Mouse (Mus musculus) hematopoietic stem cell, adult 5-6 weeks (primary cell): ENCODE data around the gene Per1. TPM values are rescaled to one million over a fixed set of nuclear protein-coding genes. Genes with fewer than 3 reads are reported as not detected.

Source experiments
- ATAC-seq, 2 experiments: fragments of 125-278 bp in 1 of 2; replicated peaks in 1 of 2; 2 replicates each; pipeline ENCODE4 v1.8.0; 2016 to 2017; ENCODE audit warnings: inconsistent platforms in 2 of 2, mild to moderate bottlenecking in 2 of 2, moderate number of reproducible peaks in 2 of 2, low read depth in 1 of 2, moderate TSS enrichment in 1 of 2; ENCODE audit not compliant: low FRiP score in 2 of 2, poor library complexity in 2 of 2, severe bottlenecking in 2 of 2, insufficient read depth in 1 of 2, low TSS enrichment in 1 of 2
- total RNA-seq: library from RNA; stranded (forward); fragments of 172-1452, 232-1000 nt; gene quantifications from 2 replicates; pipeline ENCODE4 v1.2.3, GENCODE M21; 2017

Per1 gene
- total RNA-seq, 1 experiment from 2014 or later: 33.6 TPM

DNA sequence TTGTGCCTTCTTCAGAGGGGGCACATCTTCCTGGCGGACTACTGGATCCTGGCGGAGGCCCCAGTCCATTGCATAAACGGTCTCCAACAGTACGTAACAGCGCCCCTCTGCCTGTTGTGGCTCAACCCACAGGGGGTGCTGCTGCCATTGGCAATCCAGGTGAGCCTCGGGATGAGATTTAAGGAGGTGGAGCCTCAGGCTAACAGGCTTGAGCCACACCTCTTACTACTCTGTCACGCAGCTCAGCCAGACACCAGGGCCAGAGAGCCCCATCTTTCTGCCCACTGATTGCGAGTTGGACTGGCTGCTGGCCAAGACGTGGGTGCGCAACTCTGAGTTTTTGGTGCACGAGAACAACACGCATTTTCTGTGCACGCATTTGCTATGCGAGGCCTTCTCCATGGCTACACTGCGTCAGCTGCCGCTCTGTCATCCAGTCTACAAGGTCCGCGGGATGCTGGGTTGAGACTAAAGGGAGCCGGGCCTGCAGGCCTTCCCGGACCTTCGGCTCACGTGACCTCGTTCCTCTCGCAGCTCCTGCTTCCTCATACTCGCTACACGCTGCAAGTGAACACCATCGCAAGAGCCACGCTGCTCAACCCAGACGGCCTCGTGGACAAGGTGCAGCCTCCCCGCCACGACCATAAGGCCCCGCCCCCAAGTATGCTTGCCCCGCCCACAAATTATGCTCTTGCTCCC is 39.1 kb downstream of the Per1 start:
- ATAC-seq: peak; percentile 65 to 77

DNA sequence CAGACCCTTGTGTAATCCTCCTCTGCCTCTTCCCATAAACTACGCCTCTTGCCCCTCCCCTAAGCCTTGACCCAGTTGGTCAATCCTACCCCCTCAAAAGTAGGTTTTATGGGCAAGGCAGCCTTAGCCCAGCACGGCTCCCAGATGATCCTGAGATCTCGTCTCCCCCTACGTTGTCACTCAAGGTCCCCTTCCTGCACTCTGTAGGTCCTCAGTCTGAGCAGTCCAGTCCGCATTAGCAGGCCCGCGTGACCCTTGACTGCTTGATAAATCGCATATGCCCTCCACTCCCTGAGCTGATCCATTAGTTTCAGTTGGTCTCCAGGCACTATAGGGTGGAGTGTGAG is 39.6 kb downstream of the Per1 start:
- no peak for ATAC-seq

DNA sequence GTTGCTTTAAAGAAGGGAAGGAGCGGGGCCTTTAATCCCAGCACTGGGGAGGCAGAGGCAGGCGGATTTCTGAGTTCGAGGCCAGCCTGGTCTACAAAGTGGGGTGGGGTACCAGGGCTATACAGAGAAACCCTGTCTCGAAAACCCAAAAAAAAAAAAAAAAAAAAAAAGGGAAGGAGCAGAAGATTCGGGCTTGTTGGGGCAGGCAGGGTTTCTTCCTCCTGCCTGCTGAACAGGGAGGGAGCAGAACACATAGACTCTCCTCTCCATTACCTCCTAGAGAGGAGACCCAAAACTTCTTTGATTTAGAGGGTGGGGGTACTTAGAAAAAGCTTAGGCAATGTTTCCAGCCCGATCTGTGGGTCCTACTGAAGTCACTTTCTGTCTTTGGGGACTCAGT is 40.3 kb downstream of the Per1 start:
- ATAC-seq: no peak

- ATAC-seq: no peak
Observed at GRCm38 (mm10) chr11:69147546-69147945, 52.5 kb downstream of the Per1 start.

- no peak for ATAC-seq
Observed at GRCm38 (mm10) chr11:69148451-69148960, 53.5 kb downstream of the Per1 start.

- no peak for ATAC-seq
Observed at GRCm38 (mm10) chr11:69149728-69150127, 54.7 kb downstream of the Per1 start.

- peak; percentile 53 to 76; a peak in 3 of 4 replicates for ATAC-seq
Observed at GRCm38 (mm10) chr11:69150444-69150843, 55.4 kb downstream of the Per1 start.

DNA sequence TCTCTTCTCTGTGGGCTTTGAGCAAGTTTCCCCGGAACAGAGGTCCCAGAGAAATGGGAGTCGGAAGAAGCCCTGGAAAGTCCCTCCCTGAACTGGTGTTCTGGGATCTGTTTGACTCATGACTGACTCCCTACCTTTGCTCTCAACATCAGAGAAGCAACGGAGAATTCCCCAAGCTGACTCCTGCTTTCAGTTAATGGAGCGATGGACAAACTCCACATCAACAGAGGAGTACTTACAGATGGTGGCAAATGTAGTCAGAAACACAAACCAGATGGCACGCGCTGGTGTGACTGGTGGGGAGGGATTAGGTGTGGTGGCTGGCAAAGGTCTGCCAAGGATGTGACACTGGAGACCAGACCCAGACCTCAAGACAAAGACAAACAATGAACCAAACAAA is 56.0 kb downstream of the Per1 start:
- no peak for ATAC-seq

DNA sequence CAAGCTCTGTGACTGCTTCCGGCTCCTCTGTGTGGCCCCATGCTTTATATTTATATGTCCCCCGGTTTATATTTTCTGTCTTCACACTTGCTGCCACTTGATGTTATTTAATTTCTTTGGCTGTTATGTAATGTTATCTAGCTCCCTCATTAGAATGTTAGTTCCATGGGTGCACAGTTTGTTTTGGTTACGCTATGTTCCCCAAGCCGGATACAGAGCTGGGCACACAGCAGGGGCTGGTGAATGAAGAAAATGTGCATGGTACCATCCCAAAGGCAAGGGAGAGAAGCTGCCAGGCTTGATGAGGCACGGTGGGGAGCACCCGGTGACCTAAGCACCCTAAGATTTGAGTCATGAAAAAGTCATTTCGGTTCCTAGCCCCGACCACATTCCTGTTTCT is 58.8 kb downstream of the Per1 start:
- no peak for ATAC-seq

GRCm38 (mm10) chr11:69155351-69155750 is 60.3 kb downstream of the Per1 start:
- no peak for ATAC-seq

DNA sequence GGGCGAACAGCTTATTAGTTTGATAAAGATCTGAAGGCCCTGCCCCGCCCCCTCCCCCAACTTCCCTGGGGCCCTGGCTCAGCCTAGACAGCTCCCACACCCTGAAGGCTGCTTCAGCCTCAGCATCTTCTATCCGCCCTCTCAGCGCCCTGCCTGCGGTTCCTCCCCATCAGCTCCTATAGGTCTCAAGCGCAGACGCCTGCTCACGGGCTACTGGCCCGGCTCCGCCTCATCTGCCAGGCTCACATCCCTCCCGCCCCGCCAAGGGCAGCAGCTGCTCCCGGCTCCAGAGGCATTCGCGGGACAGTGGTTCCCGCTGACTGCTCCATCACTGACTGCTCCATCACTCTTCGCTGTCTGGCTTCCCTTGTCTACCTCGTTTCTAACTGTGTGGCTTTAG is 61.8 kb downstream of the Per1 start, which contains the start of gene Alox12b:
Alox12b (plus strand) TSS at position 190 of the 400 bp plus-strand sequence.
- ATAC-seq: no peak

Other genes starting within 250 kb of the Per1 start
- gene Ndel1, start 223.4 kb upstream of the Per1 start, total RNA-seq: 51.2 and 73.3 TPM in 2 replicates
- not detected in 2 replicates for gene Rnf222, start 206.7 kb upstream of the Per1 start, total RNA-seq
- gene Rpl26, start 193.6 kb upstream of the Per1 start, total RNA-seq: 6,451 and 7,582 TPM in 2 replicates
- gene Odf4, start 168.1 kb upstream of the Per1 start, total RNA-seq: not detected in 2 replicates
- 0.81 and 1.8 TPM in 2 replicates for gene Arhgef15, start 137.7 kb upstream of the Per1 start, total RNA-seq
- 2.3 and 2.4 TPM in 2 replicates for gene Slc25a35, start 127.1 kb upstream of the Per1 start, total RNA-seq
- gene Rangrf, start 120.0 kb upstream of the Per1 start, total RNA-seq: 40.1 and 44.5 TPM in 2 replicates
- 34.5 and 39.2 TPM in 2 replicates for gene Pfas, start 86.8 kb upstream of the Per1 start, total RNA-seq
- gene Ctc1, start 79.3 kb upstream of the Per1 start, total RNA-seq: 21.9 and 40.1 TPM in 2 replicates
- 56.2 and 69.2 TPM in 2 replicates for gene Aurkb, start 49.6 kb upstream of the Per1 start, total RNA-seq
- gene Borcs6, start 35.5 kb upstream of the Per1 start, total RNA-seq: 5.2 and 6.7 TPM in 2 replicates
- 22.0 and 39.1 TPM in 2 replicates for gene Tmem107, start 24.4 kb upstream of the Per1 start, total RNA-seq
- gene Vamp2, start 6.7 kb upstream of the Per1 start, total RNA-seq: 20.9 and 22.5 TPM in 2 replicates
- not detected in 2 replicates for gene Hes7, start 25.2 kb downstream of the Per1 start, total RNA-seq
- not detected in 2 replicates for gene 9130213A22Rik, start 27.4 kb downstream of the Per1 start, total RNA-seq
- gene Aloxe3, start 30.7 kb downstream of the Per1 start, total RNA-seq: not detected in 2 replicates
- gene Alox12b, start 61.8 kb downstream of the Per1 start, total RNA-seq: not detected in 2 replicates
- gene Alox8, start 102.6 kb downstream of the Per1 start, total RNA-seq: 0.30 TPM in 1 of 2 replicates, not detected in the other
- gene Gucy2e, start 141.8 kb downstream of the Per1 start, total RNA-seq: not detected in 2 replicates
- gene Cntrob, start 228.6 kb downstream of the Per1 start, total RNA-seq: 23.0 and 30.4 TPM in 2 replicates
- 48.6 and 57.3 TPM in 2 replicates for gene Trappc1, start 228.8 kb downstream of the Per1 start, total RNA-seq
- 1.1 TPM in 1 of 2 replicates, not detected in the other for gene Kcnab3, start 231.0 kb downstream of the Per1 start, total RNA-seq
- gene Rnf227, start 245.2 kb downstream of the Per1 start, total RNA-seq: 10.7 and 14.6 TPM in 2 replicates